Mouse (Mus musculus): ENCODE data around the gene Nek5. TPM values are rescaled to one million over a fixed set of nuclear protein-coding genes. Genes with fewer than 3 reads are reported as not detected.

Gene Nek5
- total and polyA plus RNA-seq, 2 experiments: 0.10 to 0.28 TPM

DNA sequence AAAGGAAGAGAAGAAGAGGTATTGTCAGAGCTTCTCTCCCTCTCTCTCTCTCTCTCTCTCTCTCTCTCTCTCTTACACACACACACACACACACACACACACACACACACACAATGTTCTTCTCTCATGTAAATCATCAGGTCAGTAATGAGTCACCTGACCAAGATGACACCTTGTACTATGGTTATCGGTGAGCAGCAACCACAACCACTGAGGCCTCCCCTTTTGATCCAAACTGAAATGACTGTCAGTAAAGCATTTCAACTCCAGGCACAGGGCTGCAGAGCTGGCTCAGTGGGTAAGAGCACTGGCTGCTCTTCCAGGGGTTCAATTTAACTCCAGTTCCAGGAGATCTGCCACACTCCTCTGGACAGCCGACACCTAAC lies 69.4 kb downstream of the Nek5 start:
- peaks cover 20% of the 10 kb centered on the region for H3K4me1 ChIP-seq (ENCODE audit: control insufficient read depth, insufficient read depth, low read length)
- H3K4me3 ChIP-seq (ENCODE audit: insufficient read depth, low read depth, low read length): no peak overlapping the region
- H3K36me3 ChIP-seq (ENCODE audit: control insufficient read depth, insufficient read depth, low read length): no peaks in the 10 kb centered on the region
- no peak for DNase-seq (ENCODE audit: extremely low read depth, low read depth, low spot score)
- H3K79me2 ChIP-seq (ENCODE audit: control insufficient read depth, insufficient read depth, low read length): peaks cover 21% of the 10 kb centered on the region
- 84% methylated on average over 2 of the region's 2 CpGs for WGBS
- H3K27ac ChIP-seq (replicated peaks; ENCODE audit: insufficient read depth, low read depth, low read length): 0 out of 2 replicates have a peak overlapping the region, but pooled peaks have one; percentile 15
- no peak overlapping the region for H3K9ac ChIP-seq (ENCODE audit: low read depth, low read length)
- TF ChIP-seq CTCF (IDR thresholded peaks at IDR 0.05; ENCODE audit: low read depth, low read length): no peak
- no peak for TF ChIP-seq POLR2A (IDR thresholded peaks at IDR 0.05; ENCODE audit: extremely low read depth, insufficient read depth, low read length)
- no peaks in the 10 kb centered on the region for H3K27me3 ChIP-seq (ENCODE audit: control insufficient read depth, insufficient read depth, low read length)

DNA sequence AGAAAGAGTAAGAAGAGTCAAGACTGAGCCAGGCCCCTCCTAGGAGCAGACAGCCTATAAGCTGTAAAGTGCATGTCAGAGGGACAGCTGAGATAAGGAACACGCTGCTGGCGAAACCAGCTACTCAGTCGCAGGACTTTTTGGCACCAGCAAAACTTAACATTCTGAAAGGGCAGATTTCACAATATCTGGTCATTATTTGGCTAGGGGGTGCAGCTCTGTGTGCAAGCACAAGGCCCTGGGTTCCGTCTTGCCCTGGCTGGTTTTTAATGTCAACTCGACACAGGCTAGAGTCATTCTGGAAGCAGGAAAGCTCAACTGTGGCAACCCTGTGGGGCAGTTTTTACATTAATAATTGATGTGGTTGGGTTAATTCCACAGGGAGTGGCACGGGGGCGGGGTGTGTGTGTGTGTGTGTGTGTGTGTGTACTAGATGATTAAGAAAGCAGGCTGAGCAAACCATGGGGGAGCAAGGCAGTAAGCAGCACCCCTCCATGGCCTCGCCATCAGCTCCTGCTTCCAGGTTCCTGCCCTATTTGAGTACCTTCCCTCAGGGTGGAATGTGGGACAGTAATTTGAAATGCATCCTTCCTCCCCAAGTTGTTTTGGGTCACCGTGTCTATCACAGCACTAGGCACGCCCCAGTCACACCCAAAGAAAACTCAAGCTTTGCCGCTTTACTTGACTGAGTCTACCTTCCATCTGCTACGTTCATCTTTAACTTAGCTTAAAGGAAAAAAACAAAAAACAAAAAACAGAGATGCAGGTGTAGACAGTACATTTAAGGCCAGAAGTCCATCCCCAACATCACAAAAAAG lies 70.0 kb downstream of the Nek5 start:
- Histone ChIP-seq H3K36me3 (ENCODE audit: control insufficient read depth, insufficient read depth, low read length) (no peaks in the 10 kb centered on the region), H3K4me1 (ENCODE audit: control insufficient read depth, insufficient read depth, low read length) (peaks cover 20% of the 10 kb centered on the region), H3K79me2 (ENCODE audit: control insufficient read depth, insufficient read depth, low read length) (peaks cover 21% of the 10 kb centered on the region), H3K9ac (ENCODE audit: low read depth, low read length) (0 out of 2 replicates have a peak overlapping the region, but pooled peaks have one; percentile 45), H3K27me3 (ENCODE audit: control insufficient read depth, insufficient read depth, low read length) (no peaks in the 10 kb centered on the region), H3K4me3 (ENCODE audit: insufficient read depth, low read depth, low read length) (no peak overlapping the region), H3K27ac (replicated peaks; ENCODE audit: insufficient read depth, low read depth, low read length) (peak overlapping the region; percentile 80)
- TF ChIP-seq CTCF (IDR thresholded peaks at IDR 0.05; ENCODE audit: low read depth, low read length) (no peak), POLR2A (IDR thresholded peaks at IDR 0.05; ENCODE audit: extremely low read depth, insufficient read depth, low read length) (no peak)
- peak; percentile 98 for DNase-seq (ENCODE audit: extremely low read depth, low read depth, low spot score)
- 35% methylated on average over 12 of the region's 12 CpGs for WGBS

GRCm38 (mm10) chr8:22047699-22048464 lies 77.0 kb downstream of the Nek5 start:
- 14% methylated on average over 2 of the region's 2 CpGs for WGBS
- H3K4me3 ChIP-seq (ENCODE audit: insufficient read depth, low read depth, low read length): no peak overlapping the region
- TF ChIP-seq POLR2A (IDR thresholded peaks at IDR 0.05; ENCODE audit: extremely low read depth, insufficient read depth, low read length) (no peak), CTCF (IDR thresholded peaks at IDR 0.05; ENCODE audit: low read depth, low read length) (peak; percentile 81)

DNA sequence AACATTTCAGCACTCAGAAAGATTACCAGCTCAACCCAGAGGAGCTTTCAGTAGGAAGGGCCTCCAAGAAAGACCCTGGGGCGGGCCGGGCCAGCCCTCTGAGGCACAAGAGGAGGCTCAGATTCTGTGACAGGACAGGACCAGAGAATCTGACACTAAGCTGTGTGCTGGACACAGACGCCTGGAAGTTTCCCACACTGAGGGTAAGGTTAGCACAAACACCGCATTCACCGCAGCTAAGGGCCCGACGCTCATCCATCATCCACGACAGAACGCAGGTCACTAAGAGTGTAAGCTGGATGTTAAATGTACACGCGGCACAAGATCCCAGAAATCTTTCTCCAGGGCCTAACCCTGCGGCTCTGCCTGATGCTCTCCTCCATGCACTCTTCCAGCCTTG lies 81.1 kb downstream of the Nek5 start:
- Histone ChIP-seq H3K4me1 (ENCODE audit: control insufficient read depth, insufficient read depth, low read length) (peaks cover 19% of the 10 kb centered on the region), H3K27ac (replicated peaks; ENCODE audit: insufficient read depth, low read depth, low read length) (0 out of 2 replicates have a peak overlapping the region, but pooled peaks have one; percentile 16), H3K9ac (ENCODE audit: low read depth, low read length) (no peak overlapping the region), H3K79me2 (ENCODE audit: control insufficient read depth, insufficient read depth, low read length) (peaks cover 13% of the 10 kb centered on the region; the same call in 1 of the 2 replicates), H3K4me3 (ENCODE audit: insufficient read depth, low read depth, low read length) (no peak overlapping the region), H3K27me3 (ENCODE audit: control insufficient read depth, insufficient read depth, low read length) (no peaks in the 10 kb centered on the region), H3K36me3 (ENCODE audit: control insufficient read depth, insufficient read depth, low read length) (no peaks in the 10 kb centered on the region)
- TF ChIP-seq POLR2A (IDR thresholded peaks at IDR 0.05; ENCODE audit: extremely low read depth, insufficient read depth, low read length) (no peak), CTCF (IDR thresholded peaks at IDR 0.05; ENCODE audit: low read depth, low read length) (no peak)
- no peak for DNase-seq (ENCODE audit: extremely low read depth, low read depth, low spot score)
- WGBS: 83% methylated on average over 12 of the region's 12 CpGs

More at GRCm38 (mm10) chr8:22047699-22048464, 77.0 kb downstream of the Nek5 start:
- Histone ChIP-seq H3K4me1 (ENCODE audit: control insufficient read depth, insufficient read depth, low read length) (peaks cover 11% of the 10 kb centered on the region), H3K79me2 (ENCODE audit: control insufficient read depth, insufficient read depth, low read length) (peaks cover 10% of the 10 kb centered on the region), H3K36me3 (ENCODE audit: control insufficient read depth, insufficient read depth, low read length) (no peaks in the 10 kb centered on the region), H3K27me3 (ENCODE audit: control insufficient read depth, insufficient read depth, low read length) (no peaks in the 10 kb centered on the region), H3K27ac (replicated peaks; ENCODE audit: insufficient read depth, low read depth, low read length) (peak overlapping the region; percentile 59), H3K9ac (ENCODE audit: low read depth, low read length) (no peak overlapping the region)
- DNase-seq (ENCODE audit: extremely low read depth, low read depth, low spot score): peak; percentile 98

GRCm38 (mm10) chr8:22042515-22042914 lies 82.3 kb downstream of the Nek5 start:
- Histone ChIP-seq H3K4me1 (ENCODE audit: control insufficient read depth, insufficient read depth, low read length) (peaks cover 23% of the 10 kb centered on the region), H3K36me3 (ENCODE audit: control insufficient read depth, insufficient read depth, low read length) (no peaks in the 10 kb centered on the region), H3K79me2 (ENCODE audit: control insufficient read depth, insufficient read depth, low read length) (peaks cover 17% of the 10 kb centered on the region; the same call in 1 of the 2 replicates), H3K4me3 (ENCODE audit: insufficient read depth, low read depth, low read length) (no peak overlapping the region), H3K27me3 (ENCODE audit: control insufficient read depth, insufficient read depth, low read length) (no peaks in the 10 kb centered on the region), H3K9ac (ENCODE audit: low read depth, low read length) (no peak overlapping the region), H3K27ac (replicated peaks; ENCODE audit: insufficient read depth, low read depth, low read length) (no peak overlapping the region)
- DNase-seq (ENCODE audit: extremely low read depth, low read depth, low spot score): peak; percentile 77
- 23% methylated on average over 3 of the region's 3 CpGs for WGBS
- TF ChIP-seq CTCF (IDR thresholded peaks at IDR 0.05; ENCODE audit: low read depth, low read length) (no peak), POLR2A (IDR thresholded peaks at IDR 0.05; ENCODE audit: extremely low read depth, insufficient read depth, low read length) (no peak)
